Mouse (Mus musculus): ENCODE measurements at regions not wholly inside any gene's neighbourhood (a gene's known extent, or its start where the extent isn't known, plus 50 kb on each side); places are given as distances from the start of the nearest gene placed in this dataset.

- peak; percentile 28 for DNase-seq (ENCODE audit: low read depth, low spot score)
Observed at GRCm38 (mm10) chr4:31824518-31825437, 139.1 kb upstream of the Map3k7 start.

- no peak for DNase-seq (ENCODE audit: low read depth, low spot score)
Observed at GRCm38 (mm10) chr4:31825438-31825830, 138.5 kb upstream of the Map3k7 start.

- no peak for DNase-seq (ENCODE audit: low read depth, low spot score)
Observed at GRCm38 (mm10) chr4:31826661-31827060, 137.2 kb upstream of the Map3k7 start.

GRCm38 (mm10) chr4:31827266-31827665 is 136.6 kb upstream of the Map3k7 start:
- peak; percentile 65 for DNase-seq (ENCODE audit: low read depth, low spot score)

- no peak for DNase-seq (ENCODE audit: low read depth, low spot score)
Observed at GRCm38 (mm10) chr4:31830241-31830640, 133.7 kb upstream of the Map3k7 start.

- no peak for DNase-seq (ENCODE audit: low read depth, low spot score)
Observed at GRCm38 (mm10) chr4:31831469-31831868, 132.4 kb upstream of the Map3k7 start.

- no peak for DNase-seq (ENCODE audit: low read depth, low spot score)
Observed at GRCm38 (mm10) chr4:31833828-31834227, 130.1 kb upstream of the Map3k7 start.

GRCm38 (mm10) chr4:31835051-31835450 is 128.8 kb upstream of the Map3k7 start:
- DNase-seq (ENCODE audit: low read depth, low spot score): no peak

- no peak for DNase-seq (ENCODE audit: low read depth, low spot score)
Observed at GRCm38 (mm10) chr4:31838592-31838991, 125.3 kb upstream of the Map3k7 start.

GRCm38 (mm10) chr4:31849763-31850162 is 114.1 kb upstream of the Map3k7 start:
- no peak for DNase-seq (ENCODE audit: low read depth, low spot score)

GRCm38 (mm10) chr4:31851006-31851405 is 112.9 kb upstream of the Map3k7 start:
- peak; percentile 35 for DNase-seq (ENCODE audit: low read depth, low spot score)

- DNase-seq (ENCODE audit: low read depth, low spot score): no peak
Observed at GRCm38 (mm10) chr4:31853851-31854250, 110.0 kb upstream of the Map3k7 start.

- DNase-seq (ENCODE audit: low read depth, low spot score): no peak
Observed at GRCm38 (mm10) chr4:31860389-31860788, 103.5 kb upstream of the Map3k7 start.

GRCm38 (mm10) chr4:31861172-31861571 is 102.7 kb upstream of the Map3k7 start:
- no peak for DNase-seq (ENCODE audit: low read depth, low spot score)

- no peak for DNase-seq (ENCODE audit: low read depth, low spot score)
Observed at GRCm38 (mm10) chr4:31872985-31873983, 90.6 kb upstream of the Map3k7 start.

GRCm38 (mm10) chr4:31877389-31877788 is 86.5 kb upstream of the Map3k7 start:
- no peak for DNase-seq (ENCODE audit: low read depth, low spot score)

GRCm38 (mm10) chr4:31878493-31879191 is 85.3 kb upstream of the Map3k7 start:
- DNase-seq (ENCODE audit: low read depth, low spot score): no peak

- peak; percentile 2 for DNase-seq (ENCODE audit: low read depth, low spot score)
Observed at GRCm38 (mm10) chr4:31879192-31879585, 84.7 kb upstream of the Map3k7 start.

GRCm38 (mm10) chr4:31880213-31880612 is 83.7 kb upstream of the Map3k7 start:
- DNase-seq (ENCODE audit: low read depth, low spot score): no peak

GRCm38 (mm10) chr4:31889673-31890072 is 74.2 kb upstream of the Map3k7 start:
- no peak for DNase-seq (ENCODE audit: low read depth, low spot score)

GRCm38 (mm10) chr4:31909086-31909673 is 54.7 kb upstream of the Map3k7 start:
- DNase-seq (ENCODE audit: low read depth, low spot score): no peak
